Mouse (Mus musculus) G1E (cell line): ENCODE measurements around the gene Erp29.

ENCODE experiments used
- CTCF ChIP-seq: IDR thresholded peaks from 2 replicates; pipeline ENCODE4 v1.5.1; 2012; ENCODE audit warnings: low read depth, low read length, inconsistent platforms, mixed read lengths
- GATA1 ChIP-seq: IDR thresholded peaks from 2 replicates; pipeline ENCODE4 v1.6.1; 2012; ENCODE audit warnings: borderline replicate concordance, low read length, inconsistent platforms, mixed read lengths
- GATA2 ChIP-seq: IDR thresholded peaks from 2 replicates; pipeline ENCODE4 v1.6.1; 2012; ENCODE audit warnings: low read depth, low read length, inconsistent platforms, borderline replicate concordance
- POLR2AphosphoS5 ChIP-seq: IDR thresholded peaks from 2 replicates; pipeline ENCODE4 v1.6.1; 2012; ENCODE audit warnings: low read depth, low read length, inconsistent platforms; ENCODE audit not compliant: insufficient replicate concordance
- TAL1 ChIP-seq: conservative IDR thresholded peaks from 2 replicates; pipeline ENCODE4 v1.6.1; 2012; ENCODE audit warnings: low read depth, low read length, inconsistent platforms, mixed read lengths

DNA sequence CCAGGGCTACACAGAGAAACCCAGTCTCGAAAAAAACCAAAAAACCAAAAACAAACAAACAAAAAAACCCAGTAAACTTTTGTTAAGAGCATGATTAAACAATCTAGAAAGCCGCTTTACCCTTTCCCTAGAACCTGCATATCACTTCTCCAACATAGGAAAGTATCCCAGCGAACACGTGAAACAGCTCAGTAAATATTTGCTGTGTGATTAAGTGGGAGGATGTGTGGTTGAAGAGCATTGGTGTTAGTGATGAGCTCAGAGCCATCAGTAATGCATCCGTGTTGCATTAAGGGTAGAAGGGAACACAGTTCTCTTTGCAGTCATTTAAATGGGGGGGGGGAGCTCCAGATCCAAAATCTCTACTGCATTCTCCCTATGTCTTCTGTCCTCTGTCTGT is 32.5 kb upstream of the Erp29 start:
- TF ChIP-seq CTCF: no peak
- TF ChIP-seq GATA1: no peak
- no peak for TF ChIP-seq TAL1
- TF ChIP-seq POLR2AphosphoS5: no peak
- no peak for TF ChIP-seq GATA2
